Mouse (Mus musculus) forebrain, embryonic 14.5 days (tissue): ENCODE measurements around the gene Arsb. TPM values are rescaled to one million over a fixed set of nuclear protein-coding genes. Genes with fewer than 3 reads are reported as not detected.

Source experiments
- ATAC-seq: fragments of 200-750 bp; cut with Nextera tagmentation; 2 replicates; pipeline ENCODE4 v1.8.0; 2017; ENCODE audit warnings: mild to moderate bottlenecking, moderate library complexity
- DNase-seq: peaks from one replicate; pipeline ENCODE4 v3.0.0-alpha.2; 2015; ENCODE audit warnings: low spot score
- H3K27ac ChIP-seq: fragments of 300-500 bp; sonication (generic); 2 replicates; pipeline ENCODE4 v1.5.1; 2014; ENCODE audit warnings: low read depth, mild to moderate bottlenecking, control low read depth, low read length, moderate library complexity
- H3K27me3 ChIP-seq: fragments of 300-500 bp; sonication (generic); replicated peaks from 2 replicates; pipeline ENCODE4 v1.6.1; 2014; ENCODE audit warnings: low read length, control low read depth, mixed read lengths; ENCODE audit not compliant: control insufficient read depth, insufficient read depth
- H3K36me3 ChIP-seq: fragments of 300-500 bp; sonication (generic); 2 replicates; pipeline ENCODE4 v1.6.1; 2014; ENCODE audit warnings: low read length, control low read depth; ENCODE audit not compliant: control insufficient read depth, insufficient read depth
- H3K4me1 ChIP-seq: fragments of 300-500 bp; sonication (generic); 2 replicates; pipeline ENCODE4 v1.6.1; 2014; ENCODE audit warnings: antibody characterized with exemption, low read length, control low read depth; ENCODE audit not compliant: control insufficient read depth, insufficient read depth
- H3K4me2 ChIP-seq: fragments of 300-500 bp; sonication (generic); 2 replicates; pipeline ENCODE4 v1.6.1; 2014; ENCODE audit warnings: mild to moderate bottlenecking, control low read depth, low read length
- H3K4me3 ChIP-seq: fragments of 300-500 bp; sonication (generic); 2 replicates; pipeline ENCODE4 v1.5.1; 2014; ENCODE audit warnings: low read depth, low read length, control low read depth
- H3K9ac ChIP-seq: fragments of 300-500 bp; sonication (generic); 2 replicates; pipeline ENCODE4 v1.6.1; 2014; ENCODE audit warnings: mild to moderate bottlenecking, low read length, control low read depth, moderate library complexity
- H3K9me3 ChIP-seq: fragments of 300-500 bp; sonication (generic); replicated peaks from 2 replicates; pipeline ENCODE4 v1.6.1; 2016; ENCODE audit warnings: low read length, control low read depth, mixed read lengths; ENCODE audit not compliant: control insufficient read depth
- WGBS: fragments of 180-500 bp; shearing (Covaris S2); extraction: QIAGEN DNeasy Blood & Tissue Kit; methylation state at CpG from one replicate; pipeline ENCODE4 v1.1.7; 2014; 5-methylcytosine and 5-hydroxymethylcytosine counted together
- polyA plus RNA-seq: library from polyadenylated mRNA; unstranded; fragments of >200 nt; fragmentation: Nextera tagmentation; extraction: Ambion mirVana; gene quantifications from 2 replicates; pipeline ENCODE4 v1.2.1, GENCODE M21; 2014

Gene Arsb
- polyA plus RNA-seq, 1 experiment from 2014 or later, result 10.0 TPM

- H3K9ac ChIP-seq, result no peak overlapping the region
- H3K36me3 ChIP-seq, result no peaks in the 10 kb centered on the region
- no peaks in the 10 kb centered on the region for H3K9me3 ChIP-seq
- 94% methylated on average over 2 of the region's 2 CpGs for WGBS
- no peak overlapping the region for H3K27ac ChIP-seq
- no peak for DNase-seq
- no peak overlapping the region for H3K4me2 ChIP-seq
- ATAC-seq, result no peak
- no peak overlapping the region for H3K4me3 ChIP-seq
- H3K4me1 ChIP-seq, result no peaks in the 10 kb centered on the region
- H3K27me3 ChIP-seq, result no peaks in the 10 kb centered on the region
Measured at GRCm38 (mm10) chr13:93888196-93888595, 116.8 kb downstream of the Arsb start.

- no peaks in the 10 kb centered on the region for H3K36me3 ChIP-seq
- H3K4me3 ChIP-seq, result no peak overlapping the region
- no peak overlapping the region for H3K9ac ChIP-seq
- no peak overlapping the region for H3K4me2 ChIP-seq
- H3K27ac ChIP-seq, result no peak overlapping the region
- 77% methylated on average over 3 of the region's 3 CpGs for WGBS
- no peaks in the 10 kb centered on the region for H3K4me1 ChIP-seq
- H3K27me3 ChIP-seq, result no peaks in the 10 kb centered on the region
- no peaks in the 10 kb centered on the region for H3K9me3 ChIP-seq
- ATAC-seq (no peak), DNase-seq (no peak)
Measured at GRCm38 (mm10) chr13:93888916-93889315, 117.5 kb downstream of the Arsb start.

DNA sequence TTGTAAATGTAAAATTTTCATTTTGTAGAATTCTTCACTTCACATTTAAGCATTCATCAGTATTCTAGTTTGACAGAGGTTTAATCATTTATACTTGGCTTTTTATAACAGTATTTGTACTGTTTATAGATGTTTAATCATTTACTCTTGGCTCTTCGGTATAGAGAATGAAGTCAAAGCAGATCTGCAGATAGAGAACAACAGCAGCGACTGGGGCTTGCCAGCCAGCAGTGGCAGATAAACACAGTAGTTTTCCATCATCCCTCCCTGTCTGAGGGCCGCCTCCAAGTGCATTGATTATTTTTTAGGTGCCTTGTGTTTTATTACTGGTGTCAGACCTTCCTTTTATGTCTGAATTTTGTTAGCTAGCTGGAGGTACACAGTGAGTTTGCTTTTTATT is 118.6 kb downstream of the Arsb start:
- no peaks in the 10 kb centered on the region for H3K27me3 ChIP-seq
- ATAC-seq (no peak), DNase-seq (no peak)
- no peaks in the 10 kb centered on the region for H3K36me3 ChIP-seq
- 87% methylated on average over 3 of the region's 3 CpGs for WGBS
- H3K9ac ChIP-seq, result no peak overlapping the region
- H3K4me2 ChIP-seq, result no peak overlapping the region
- H3K4me3 ChIP-seq, result no peak overlapping the region
- no peaks in the 10 kb centered on the region for H3K9me3 ChIP-seq
- H3K4me1 ChIP-seq, result no peaks in the 10 kb centered on the region
- H3K27ac ChIP-seq, result no peak overlapping the region

DNA sequence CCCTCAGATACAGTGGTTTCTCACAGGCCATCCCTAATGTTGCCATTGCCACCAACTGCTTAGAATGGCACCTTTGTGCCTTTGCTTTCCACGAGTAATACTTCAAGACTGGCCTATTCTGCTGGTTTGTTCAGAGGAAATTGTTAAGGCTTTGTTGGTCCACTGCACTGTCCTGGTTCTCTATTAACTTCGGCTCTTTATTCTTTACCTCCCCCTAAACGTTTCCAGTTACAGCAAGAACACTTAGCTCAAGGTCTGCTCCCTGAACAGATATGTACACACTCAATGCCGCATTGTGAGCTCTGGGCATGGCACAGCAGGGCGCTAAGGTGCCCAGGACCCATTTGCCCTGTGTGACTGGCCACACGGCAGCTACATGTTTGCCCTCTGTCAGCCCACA is 119.8 kb downstream of the Arsb start:
- Histone ChIP-seq H3K4me2 (no peak overlapping the region), H3K4me1 (no peaks in the 10 kb centered on the region), H3K36me3 (no peaks in the 10 kb centered on the region), H3K9me3 (no peaks in the 10 kb centered on the region), H3K27me3 (no peaks in the 10 kb centered on the region), H3K4me3 (no peak overlapping the region), H3K9ac (no peak overlapping the region), H3K27ac (no peak overlapping the region)
- DNase-seq (no peak), ATAC-seq (no peak)
- 69% methylated on average over 6 of the region's 6 CpGs for WGBS

GRCm38 (mm10) chr13:93892101-93892500 is 120.7 kb downstream of the Arsb start:
- DNase-seq, result no peak
- Histone ChIP-seq H3K36me3 (no peaks in the 10 kb centered on the region), H3K27me3 (no peaks in the 10 kb centered on the region), H3K27ac (no peak overlapping the region), H3K4me1 (no peaks in the 10 kb centered on the region), H3K9me3 (no peaks in the 10 kb centered on the region), H3K4me3 (no peak overlapping the region), H3K9ac (no peak overlapping the region), H3K4me2 (no peak overlapping the region)
- ATAC-seq, result no peak
- 89% methylated on average over 7 of the region's 7 CpGs for WGBS

DNA sequence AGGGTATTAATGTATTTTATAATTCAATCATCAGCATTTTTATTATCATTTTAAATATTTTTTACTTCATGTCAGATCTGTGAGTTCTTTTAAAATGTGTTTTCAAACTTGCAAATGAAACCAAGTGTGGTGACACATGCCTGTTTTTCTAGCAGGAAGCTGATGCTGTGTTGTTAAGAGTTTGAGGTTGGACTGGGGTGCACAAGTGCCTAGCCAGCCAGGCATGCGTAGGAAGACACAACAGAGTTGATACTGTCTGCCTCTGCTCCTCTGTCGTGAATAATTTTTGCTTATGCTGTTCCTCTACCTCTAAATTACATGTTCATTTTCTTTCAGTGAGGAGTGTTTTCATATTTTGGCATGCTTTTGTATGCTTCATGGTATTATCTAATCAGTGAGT is 122.7 kb downstream of the Arsb start:
- no peak for DNase-seq

GRCm38 (mm10) chr13:93895430-93895829 is 124.0 kb downstream of the Arsb start:
- Histone ChIP-seq H3K4me1 (no peaks in the 10 kb centered on the region), H3K36me3 (no peaks in the 10 kb centered on the region), H3K27me3 (no peaks in the 10 kb centered on the region), H3K9ac (no peak overlapping the region), H3K4me2 (no peak overlapping the region), H3K27ac (no peak overlapping the region), H3K4me3 (no peak overlapping the region), H3K9me3 (no peaks in the 10 kb centered on the region)
- ATAC-seq (no peak), DNase-seq (no peak)
- WGBS, result 78% methylated on average over 2 of the region's 2 CpGs

More for the DNA sequence above, 122.7 kb downstream of the Arsb start:
- no peak overlapping the region for H3K27ac ChIP-seq
- H3K9ac ChIP-seq, result no peak overlapping the region
- H3K4me1 ChIP-seq, result no peaks in the 10 kb centered on the region
- no peak for ATAC-seq
- H3K4me2 ChIP-seq, result no peak overlapping the region
- H3K9me3 ChIP-seq, result no peaks in the 10 kb centered on the region
- no peaks in the 10 kb centered on the region for H3K36me3 ChIP-seq
- no peak overlapping the region for H3K4me3 ChIP-seq
- no peaks in the 10 kb centered on the region for H3K27me3 ChIP-seq
- 85% methylated on average over 2 of the region's 2 CpGs for WGBS

GRCm38 (mm10) chr13:93897943-93898826 is 126.8 kb downstream of the Arsb start:
- DNase-seq, result no peak
- Histone ChIP-seq H3K36me3 (no peaks in the 10 kb centered on the region), H3K27ac (no peak overlapping the region), H3K4me3 (no peak overlapping the region), H3K4me1 (no peaks in the 10 kb centered on the region), H3K9me3 (no peaks in the 10 kb centered on the region), H3K4me2 (no peak overlapping the region), H3K9ac (no peak overlapping the region), H3K27me3 (no peaks in the 10 kb centered on the region)
- 73% methylated on average over 13 of the region's 13 CpGs for WGBS
- ATAC-seq, result no peak

DNA sequence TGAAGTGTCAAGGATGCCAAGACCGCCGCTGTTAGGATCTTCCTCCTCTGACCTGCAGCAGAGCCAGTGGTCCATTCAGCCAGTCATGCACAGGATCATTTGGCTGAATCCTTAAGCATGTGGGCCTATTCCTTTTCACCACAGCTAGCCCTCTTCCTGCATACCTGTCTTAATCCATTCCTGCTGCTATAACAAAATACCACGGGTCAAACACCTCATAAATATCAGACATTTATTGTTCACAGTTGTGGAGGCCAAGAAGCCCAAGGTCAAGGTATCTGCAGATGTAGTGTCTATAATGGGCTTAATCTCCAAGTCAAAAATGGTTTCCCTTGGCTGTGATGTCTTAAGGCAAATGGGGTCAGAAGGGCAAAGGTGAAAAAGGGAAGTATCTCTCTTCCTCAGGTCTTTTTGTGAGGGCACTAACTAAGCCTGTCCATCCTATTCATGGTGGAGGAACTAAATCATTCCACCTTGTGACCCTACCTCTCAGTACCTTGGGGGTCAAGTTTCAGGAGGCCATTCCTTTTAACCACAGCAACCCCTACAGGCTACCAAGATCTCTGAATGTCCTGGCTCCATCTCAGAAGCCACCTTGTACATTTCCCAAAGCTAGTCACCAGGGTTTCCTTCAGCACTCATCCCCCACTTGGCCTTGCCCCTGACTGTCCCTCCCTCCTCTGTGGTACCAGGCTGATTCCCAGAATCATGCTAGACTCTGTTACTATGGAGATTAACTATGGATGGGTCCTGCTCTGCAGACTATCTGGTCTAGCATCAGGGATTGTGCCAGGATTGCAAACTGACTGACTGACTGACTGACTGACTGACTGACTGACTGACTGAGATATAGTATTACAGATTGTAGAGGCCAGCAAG is 128.2 kb downstream of the Arsb start:
- Histone ChIP-seq H3K36me3 (no peaks in the 10 kb centered on the region), H3K27ac (no peak overlapping the region), H3K27me3 (no peaks in the 10 kb centered on the region), H3K4me1 (no peaks in the 10 kb centered on the region), H3K4me2 (no peak overlapping the region), H3K9ac (no peak overlapping the region), H3K9me3 (no peaks in the 10 kb centered on the region), H3K4me3 (no peak overlapping the region)
- WGBS, result 93% methylated on average over 3 of the region's 3 CpGs
- ATAC-seq (no peak), DNase-seq (no peak)
